Mouse (Mus musculus) kidney, adult 2 months (tissue): Measurements from ENCODE around the gene Bicra. TPM values are rescaled to one million over a fixed set of nuclear protein-coding genes. Genes with fewer than 3 reads are reported as not detected.

Source experiments
- DNase-seq: peaks from one replicate; pipeline ENCODE4 v3.0.0; 2021
- H3K27ac ChIP-seq: fragments of 200-500 bp; 2 replicates; pipeline ENCODE4 v1.5.1; 2012; ENCODE audit warnings: low read depth, low read length, control low read depth, inconsistent platforms; ENCODE audit not compliant: insufficient read depth
- H3K27me3 ChIP-seq: fragments of 200-500 bp; replicated peaks from 2 replicates; pipeline ENCODE4 v1.6.1; 2012; ENCODE audit warnings: mild to moderate bottlenecking, moderate library complexity, low read length, inconsistent platforms; ENCODE audit not compliant: control insufficient read depth, insufficient read depth
- H3K36me3 ChIP-seq: fragments of 200-500 bp; 2 replicates; pipeline ENCODE4 v1.6.1; 2012; ENCODE audit warnings: mild to moderate bottlenecking, moderate library complexity, low read length, inconsistent platforms; ENCODE audit not compliant: control insufficient read depth, insufficient read depth
- H3K4me1 ChIP-seq: fragments of 200-500 bp; 2 replicates; pipeline ENCODE4 v1.6.1; 2011; ENCODE audit warnings: low read length; ENCODE audit not compliant: control insufficient read depth, insufficient read depth
- H3K4me3 ChIP-seq: fragments of 200-500 bp; 2 replicates; pipeline ENCODE4 v1.5.1; 2011; ENCODE audit warnings: mild to moderate bottlenecking, low read depth, low read length, control low read depth; ENCODE audit not compliant: insufficient read depth
- CTCF ChIP-seq: fragments of 200-500 bp; conservative IDR thresholded peaks from 2 replicates; pipeline ENCODE4 v1.5.1; 2011; ENCODE audit warnings: low read depth, mild to moderate bottlenecking, control low read depth, low read length, moderate library complexity, mixed read lengths; ENCODE audit not compliant: insufficient read depth, insufficient read length
- POLR2A ChIP-seq: fragments of 200-500 bp; IDR thresholded peaks from one replicate; pipeline ENCODE4 v1.6.1; 2011; ENCODE audit warnings: low read depth, low read length, control low read depth
- WGBS: fragments of 180-500 bp; shearing (Covaris S2); methylation state at CpG from one replicate; pipeline ENCODE4 v1.1.7; 2018; 5-methylcytosine and 5-hydroxymethylcytosine counted together
- polyA plus RNA-seq: library from polyadenylated mRNA; depleted of rRNA; stranded (reverse); fragments of >200 nt; gene quantifications from 2 replicates; pipeline ENCODE4 v1.2.3, GENCODE M21; 2012

Bicra gene
- polyA plus RNA-seq, 1 experiment: 8.6 TPM

- H3K36me3 ChIP-seq: no peaks in the 10 kb centered on the region
- no peak overlapping the region for H3K27ac ChIP-seq
- no peaks in the 10 kb centered on the region for H3K27me3 ChIP-seq
- H3K4me1 ChIP-seq: peaks cover 5% of the 10 kb centered on the region
- TF ChIP-seq POLR2A (no peak), CTCF (no peak)
- WGBS: 88% methylated on average over 15 of the region's 15 CpGs
- no peak for DNase-seq
- H3K4me3 ChIP-seq: no peak overlapping the region
Observed at GRCm38 (mm10) chr7:15950008-15950407, 97.7 kb downstream of the Bicra start.

GRCm38 (mm10) chr7:15949216-15949790, 98.4 kb downstream of the Bicra start:
- no peak overlapping the region; the same call in 1 of the 2 replicates for H3K27ac ChIP-seq
- 77% methylated on average over 7 of the region's 7 CpGs for WGBS
- no peak overlapping the region for H3K4me3 ChIP-seq

DNA sequence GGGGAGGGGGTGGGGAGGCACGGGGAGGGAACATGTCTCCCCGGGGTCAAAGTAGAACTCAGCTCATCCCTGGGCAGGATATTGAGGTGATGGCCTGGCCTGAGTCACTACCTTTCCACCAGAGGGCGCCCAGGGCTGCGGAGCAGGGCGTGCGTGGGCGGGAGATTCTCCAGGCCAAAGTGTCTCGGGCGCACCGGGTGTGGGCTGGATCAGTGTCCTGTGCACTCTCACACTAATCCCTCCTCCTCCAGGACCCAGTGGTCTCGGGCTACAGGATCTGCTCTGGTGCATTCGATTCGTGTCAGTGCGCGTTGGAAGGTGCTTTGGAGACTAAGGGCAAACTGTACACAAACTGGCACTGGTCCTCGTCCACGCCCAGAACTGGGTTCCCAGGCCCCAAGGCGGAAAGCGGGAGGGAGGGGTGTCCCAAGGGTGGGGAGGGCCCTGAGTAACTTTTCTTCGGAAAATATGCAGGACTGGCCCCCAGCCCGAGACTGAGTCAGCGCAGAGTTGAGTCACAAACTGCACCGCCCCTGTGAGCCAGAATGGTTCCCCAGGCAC, 99.3 kb downstream of the Bicra start:
- DNase-seq: peak; percentile 91
- Histone ChIP-seq H3K27ac (peak overlapping the region; percentile 30), H3K4me1 (peaks cover 12% of the 10 kb centered on the region), H3K4me3 (peak overlapping the region; percentile 27), H3K27me3 (no peaks in the 10 kb centered on the region), H3K36me3 (no peaks in the 10 kb centered on the region)
- TF ChIP-seq CTCF (peak; percentile 87), POLR2A (no peak)
- WGBS: 5% methylated on average over 23 of the region's 23 CpGs

More at GRCm38 (mm10) chr7:15949216-15949790, 98.4 kb downstream of the Bicra start:
- no peak for TF ChIP-seq POLR2A
- no peaks in the 10 kb centered on the region for H3K27me3 ChIP-seq
- peaks cover 11% of the 10 kb centered on the region for H3K4me1 ChIP-seq
- H3K36me3 ChIP-seq: no peaks in the 10 kb centered on the region
- no peak for DNase-seq

DNA sequence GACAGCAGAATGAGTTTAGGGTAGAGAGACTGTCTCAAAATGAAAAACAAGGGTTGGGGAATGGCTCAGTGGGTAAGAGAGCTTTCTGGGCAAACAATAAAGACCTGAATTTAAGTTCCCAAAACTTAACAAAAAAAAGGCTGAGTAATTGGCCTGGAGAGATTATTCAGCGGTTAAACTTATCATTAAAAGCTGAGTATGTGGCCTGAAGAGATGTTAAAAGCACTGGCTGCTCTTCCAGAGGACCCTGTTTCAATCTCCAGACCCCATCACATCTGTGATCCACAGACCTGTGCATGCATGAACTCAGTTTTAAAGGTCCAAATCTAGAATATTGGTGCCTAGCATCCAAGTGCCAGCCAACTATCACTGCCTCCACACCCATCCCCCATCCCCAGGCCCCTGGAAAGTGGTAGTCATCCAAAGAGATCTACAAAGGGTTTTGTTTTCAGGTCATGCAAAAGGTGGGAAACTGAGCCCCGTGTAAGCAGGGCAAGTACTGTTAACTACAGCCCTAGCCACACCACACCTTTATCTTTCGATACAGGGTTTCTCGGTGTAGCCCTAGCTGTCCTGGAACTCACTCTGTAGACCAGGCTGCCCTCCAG, 100.0 kb downstream of the Bicra start:
- H3K27ac ChIP-seq: no peak overlapping the region
- H3K4me1 ChIP-seq: peaks cover 12% of the 10 kb centered on the region
- TF ChIP-seq CTCF (no peak), POLR2A (no peak)
- no peaks in the 10 kb centered on the region for H3K27me3 ChIP-seq
- H3K4me3 ChIP-seq: no peak overlapping the region
- WGBS: 56% methylated on average over 4 of the region's 4 CpGs
- H3K36me3 ChIP-seq: no peaks in the 10 kb centered on the region
- no peak for DNase-seq

DNA sequence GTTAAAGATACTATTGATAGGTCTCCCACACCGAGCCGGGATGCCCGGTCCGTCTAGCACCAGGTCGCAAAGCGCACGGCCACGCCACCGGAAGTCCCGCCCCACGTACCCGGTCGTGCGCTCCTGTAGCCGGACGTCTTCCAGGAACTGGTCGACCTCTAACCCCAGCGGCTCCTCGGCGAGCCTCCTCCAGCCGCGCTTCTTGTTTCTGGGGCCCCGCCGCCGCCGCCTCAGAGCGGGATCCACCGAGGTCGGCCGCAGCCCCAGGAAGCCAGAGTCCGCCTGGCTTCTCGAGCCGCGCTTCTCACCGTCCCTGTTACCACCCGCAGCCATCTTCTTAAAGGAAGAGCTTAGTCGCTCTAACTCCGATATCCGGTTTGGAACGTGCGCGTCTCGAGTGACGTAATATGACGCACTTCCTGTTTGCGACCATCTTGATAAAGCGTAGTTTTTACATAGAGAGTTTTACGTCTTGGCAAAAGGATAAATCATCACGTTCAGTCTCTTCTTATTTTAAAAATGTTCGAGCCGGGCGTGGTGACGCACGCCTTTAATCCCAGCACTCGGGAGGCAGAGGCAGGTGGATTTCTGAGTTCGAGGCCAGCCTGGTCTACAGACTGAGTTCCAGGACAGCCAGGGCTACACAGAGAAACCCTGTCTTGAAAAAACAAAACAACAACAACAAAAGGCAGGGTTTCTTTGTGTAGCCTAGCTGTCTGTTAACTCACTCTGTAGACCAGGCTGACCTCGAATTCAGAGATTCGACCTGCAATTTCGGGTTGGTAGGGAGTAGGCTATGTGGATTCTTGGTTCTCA, 101.8 kb downstream of the Bicra start, which contains the start of gene Nop53:
Gene Nop53, minus strand, starts transcription at position 354 of the 816 bp plus-strand sequence.
- H3K36me3 ChIP-seq: no peaks in the 10 kb centered on the region; the same call in 1 of the 2 replicates
- H3K27me3 ChIP-seq: no peaks in the 10 kb centered on the region
- DNase-seq: peak; percentile 98
- WGBS: 1% methylated on average over 59 of the region's 59 CpGs
- H3K4me1 ChIP-seq: peaks cover 12% of the 10 kb centered on the region
- peak within 1 kb of the TSS; percentile 83 for H3K4me3 ChIP-seq
- peak within 1 kb of the TSS; percentile 97 for H3K27ac ChIP-seq
- TF ChIP-seq CTCF: no peak

DNA sequence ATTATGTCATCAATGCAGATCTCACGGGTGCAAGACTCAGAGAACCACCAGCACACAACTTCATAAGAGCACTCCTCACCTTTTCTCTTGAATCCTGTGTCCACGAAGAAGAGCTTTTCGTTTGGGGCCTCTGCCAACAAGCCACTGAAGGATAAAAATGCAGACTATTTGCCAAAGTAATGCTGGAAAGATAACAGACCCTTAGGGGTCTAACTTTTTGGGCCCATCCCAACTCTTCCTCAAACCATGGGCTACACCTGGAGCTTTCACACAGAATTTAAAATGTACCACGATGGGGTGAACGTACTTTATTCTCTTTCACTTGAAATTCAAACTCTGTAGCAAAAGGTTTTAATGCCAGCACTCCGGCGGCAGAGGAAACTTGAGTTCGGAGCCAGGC, 102.5 kb downstream of the Bicra start:
- H3K36me3 ChIP-seq: no peaks in the 10 kb centered on the region; the same call in 1 of the 2 replicates
- 3% methylated on average over 8 of the region's 8 CpGs for WGBS
- H3K27ac ChIP-seq: no peak overlapping the region
- DNase-seq: no peak
- TF ChIP-seq POLR2A (no peak), CTCF (no peak)
- H3K4me3 ChIP-seq: peak overlapping the region; percentile 83
- H3K4me1 ChIP-seq: peaks cover 12% of the 10 kb centered on the region
- no peaks in the 10 kb centered on the region for H3K27me3 ChIP-seq

- no peak for TF ChIP-seq CTCF
- TF ChIP-seq POLR2A: no peak
- WGBS: 93% methylated on average over 1 of the region's 1 CpGs
- Histone ChIP-seq H3K4me1 (peaks cover 12% of the 10 kb centered on the region), H3K4me3 (no peak overlapping the region), H3K27ac (no peak overlapping the region), H3K27me3 (no peaks in the 10 kb centered on the region), H3K36me3 (no peaks in the 10 kb centered on the region; the same call in 1 of the 2 replicates)
- DNase-seq: no peak
Observed at GRCm38 (mm10) chr7:15944311-15944710, 103.4 kb downstream of the Bicra start.
